Mouse (Mus musculus): Measurements from ENCODE around the gene Bap1. TPM values are rescaled to one million over a fixed set of nuclear protein-coding genes. Genes with fewer than 3 reads are reported as not detected.

Bap1 gene
- total RNA-seq, 2 experiments from 2014 or later, result 46.7 to 48.0 TPM

DNA sequence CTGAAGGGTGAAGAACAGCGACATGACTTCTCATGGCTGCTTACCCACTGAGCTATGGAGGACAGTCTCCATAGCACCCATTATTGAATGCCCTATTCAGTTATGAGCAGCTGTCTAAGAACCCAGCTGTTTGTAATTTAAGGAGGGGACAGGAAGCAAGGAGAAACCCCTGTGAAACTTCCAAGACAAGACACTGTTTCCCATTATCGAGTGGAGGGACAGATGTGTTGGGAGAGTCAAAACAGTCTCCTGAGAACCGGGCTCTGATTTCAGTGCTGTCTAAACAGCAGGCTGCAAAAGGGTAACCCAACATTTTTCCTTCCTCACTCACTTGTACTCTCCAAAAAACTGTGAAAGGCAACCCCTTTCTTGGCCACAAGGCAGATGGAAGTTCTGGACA is 10.7 kb upstream of the Bap1 start:
- peak; percentile 15 for DNase-seq
- intact Hi-C loops (cut with DNase I), result no loop called here
- TF ChIP-seq CTCF (IDR thresholded peaks at IDR 0.05), result no peak
- peak overlapping the region; percentile 8; the same call in 1 of the 2 replicates for H3K27ac ChIP-seq
- no peak overlapping the region for H3K4me3 ChIP-seq

DNA sequence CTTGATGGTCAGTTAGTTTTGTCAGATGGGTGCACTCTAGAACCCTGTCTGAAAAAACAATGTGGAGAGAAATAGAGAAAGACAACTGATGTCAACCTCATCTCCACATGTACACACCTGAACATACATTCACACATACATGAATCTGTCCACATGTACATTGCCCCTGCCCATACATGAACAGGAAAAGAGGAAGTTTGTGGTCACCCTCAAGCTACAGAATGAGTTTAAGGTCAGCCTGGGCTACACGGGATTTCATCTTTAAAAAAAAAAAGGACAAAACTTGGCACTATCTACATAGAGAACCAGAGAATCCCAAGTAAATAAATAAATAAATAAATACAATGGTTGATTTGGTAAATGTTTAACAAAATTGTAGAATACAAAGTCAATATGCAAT is 6.5 kb upstream of the Bap1 start:
- Histone ChIP-seq H3K4me3 (no peak overlapping the region), H3K27ac (no peak overlapping the region)
- no peak for DNase-seq
- intact Hi-C loops (cut with DNase I), result no loop called here
- TF ChIP-seq CTCF (IDR thresholded peaks at IDR 0.05), result no peak

DNA sequence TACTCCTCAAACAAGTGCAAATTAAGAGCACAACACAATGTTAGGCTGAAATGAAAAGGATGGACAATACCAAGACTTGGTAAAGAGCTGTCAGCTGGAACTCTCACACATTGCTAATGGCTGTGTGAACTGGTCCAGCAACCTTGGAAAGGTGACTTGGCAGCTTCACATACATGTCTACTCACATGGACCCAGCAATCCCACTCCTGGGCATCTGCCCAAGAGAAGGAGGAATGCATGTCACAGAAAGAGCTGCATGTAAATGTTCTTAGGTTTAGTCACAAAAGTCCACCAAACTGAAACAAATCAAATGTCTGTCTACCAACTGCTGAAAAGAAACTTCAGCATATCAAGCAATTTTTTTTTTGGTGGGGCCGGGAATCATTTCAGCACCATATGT is 5.3 kb upstream of the Bap1 start:
- no peak for TF ChIP-seq CTCF (IDR thresholded peaks at IDR 0.05)
- intact Hi-C loops (cut with DNase I), result no loop called here
- Histone ChIP-seq H3K27ac (no peak overlapping the region), H3K4me3 (no peak overlapping the region)
- DNase-seq, result peak; percentile 8

DNA sequence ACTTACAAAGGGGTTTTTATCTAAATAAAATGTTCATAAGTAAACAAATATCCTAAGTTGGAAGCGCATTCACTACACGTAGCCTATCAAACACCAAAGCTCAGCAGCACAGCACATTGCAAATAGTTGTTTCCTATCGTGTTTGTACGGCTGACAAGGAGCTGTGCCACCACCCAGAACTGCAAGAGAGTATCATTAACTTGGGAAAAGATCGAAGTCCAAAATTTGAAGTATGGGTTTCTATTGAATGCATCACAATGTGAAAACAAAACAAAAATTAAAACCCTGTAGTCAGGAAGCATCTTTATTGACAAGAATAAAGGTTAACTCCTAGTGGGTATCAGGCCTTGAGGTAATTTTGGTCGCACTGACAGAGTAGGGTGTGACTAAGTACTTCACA is 2.9 kb upstream of the Bap1 start:
- Histone ChIP-seq H3K27ac (no peak overlapping the region), H3K4me3 (no peak overlapping the region)
- intact Hi-C loops (cut with DNase I), result no loop called here
- no peak for TF ChIP-seq CTCF (IDR thresholded peaks at IDR 0.05)
- no peak for DNase-seq

DNA sequence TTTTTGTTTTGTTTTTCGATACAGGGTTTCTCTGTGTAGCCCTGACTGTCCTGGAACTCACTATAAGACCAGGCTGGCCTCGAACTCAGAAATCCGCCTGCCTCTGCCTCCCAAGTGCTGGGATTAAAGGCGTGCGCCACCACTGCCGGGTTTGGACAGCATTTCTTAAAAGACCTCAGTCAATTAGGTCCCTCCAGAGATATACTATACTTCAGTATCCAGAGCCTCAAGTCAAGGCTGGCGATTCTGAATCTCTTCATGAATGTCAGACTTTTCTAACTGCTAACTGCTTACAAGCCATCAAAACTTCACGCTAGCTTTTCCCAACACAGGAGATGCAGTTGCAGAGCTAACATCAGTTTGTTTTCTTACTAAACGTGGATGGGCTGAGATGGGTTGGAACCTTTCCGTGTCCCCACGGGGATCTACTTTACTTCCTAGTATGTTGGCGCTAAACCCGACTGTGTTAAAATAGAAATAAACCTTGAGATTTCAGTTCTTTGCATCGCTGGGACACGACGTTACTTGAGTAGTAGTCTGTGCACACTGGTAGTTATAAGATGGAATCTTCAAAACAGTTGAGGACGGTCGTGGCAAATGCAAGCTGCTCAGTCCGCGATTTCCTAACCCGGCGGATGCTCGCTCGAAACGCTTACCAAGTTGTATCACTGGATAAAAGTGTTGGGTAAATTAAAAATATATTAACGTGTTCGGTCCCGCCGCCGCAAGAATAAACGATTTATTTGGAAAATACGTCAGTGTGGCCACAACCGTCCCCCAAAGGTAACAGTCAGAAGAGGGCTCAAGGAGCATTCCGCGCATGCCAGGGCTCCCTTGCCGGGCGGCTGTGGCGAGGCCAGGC is 797 bp upstream of the Bap1 start:
- no peak for TF ChIP-seq CTCF (IDR thresholded peaks at IDR 0.05)
- intact Hi-C loops (cut with DNase I), result loop anchor here (5.0 to 10.0 kb wide), 4 partner anchors 43 to 244 kb away; partner anchors contain the start of genes Capn7, Eaf1, Mettl6 and Smim4
- H3K4me3 ChIP-seq, result peak overlapping the region; percentile 100
- H3K27ac ChIP-seq, result peak overlapping the region; percentile 93
- DNase-seq, result no peak

DNA sequence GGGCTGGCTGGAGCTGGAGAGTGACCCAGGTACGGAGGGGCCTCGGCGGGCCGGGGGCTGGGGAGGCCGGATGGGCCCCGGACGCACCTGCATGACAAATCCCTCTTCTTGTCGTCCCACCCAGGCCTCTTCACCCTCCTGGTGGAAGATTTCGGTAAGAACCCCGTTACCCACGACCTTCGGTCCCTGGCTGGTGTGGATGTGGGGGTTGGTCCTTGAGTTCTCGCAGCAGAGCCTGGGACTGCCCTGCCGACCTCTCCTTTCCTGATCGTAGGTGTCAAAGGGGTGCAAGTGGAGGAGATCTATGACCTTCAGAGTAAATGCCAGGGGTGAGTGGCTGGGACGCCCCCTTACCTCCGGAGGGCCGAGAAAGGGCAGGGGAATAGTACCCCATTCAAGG is 376 bp downstream of the Bap1 start:
- Histone ChIP-seq H3K4me3 (peak overlapping the region; percentile 100), H3K27ac (peak overlapping the region; percentile 93)
- intact Hi-C loops (cut with DNase I), result loop anchor here (5.0 to 10.0 kb wide), 4 partner anchors 44 to 243 kb away; partner anchors contain the start of genes Capn7, Eaf1, Mettl6 and Smim4
- DNase-seq, result no peak
- TF ChIP-seq CTCF (IDR thresholded peaks at IDR 0.05), result no peak

DNA sequence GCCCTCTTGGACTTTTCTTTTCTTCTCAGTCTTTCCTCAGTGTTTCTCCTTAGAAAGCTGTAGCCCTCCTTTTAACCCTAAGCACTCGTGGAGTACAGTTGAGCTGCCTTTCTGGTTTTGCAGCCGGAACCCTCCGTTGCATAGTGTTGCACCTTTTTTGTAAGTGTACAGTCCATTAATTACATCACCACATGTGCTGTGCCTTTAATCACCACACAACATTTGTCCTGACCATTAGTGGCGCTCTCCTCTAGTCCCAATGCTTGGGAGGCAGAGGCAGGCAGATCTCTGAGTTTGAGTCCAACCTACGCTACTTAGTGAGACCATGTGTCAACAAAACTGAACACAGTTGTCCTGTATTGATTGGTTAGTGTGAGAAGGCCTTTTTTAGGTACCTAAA is 841 bp downstream of the Bap1 start:
- no peak for TF ChIP-seq CTCF (IDR thresholded peaks at IDR 0.05)
- Histone ChIP-seq H3K4me3 (peak overlapping the region; percentile 100), H3K27ac (peak overlapping the region; percentile 93)
- DNase-seq, result no peak
- intact Hi-C loops (cut with DNase I), result loop anchor here (5.0 to 10.0 kb wide), 4 partner anchors 45 to 243 kb away; partner anchors contain the start of genes Capn7, Eaf1, Mettl6 and Smim4

DNA sequence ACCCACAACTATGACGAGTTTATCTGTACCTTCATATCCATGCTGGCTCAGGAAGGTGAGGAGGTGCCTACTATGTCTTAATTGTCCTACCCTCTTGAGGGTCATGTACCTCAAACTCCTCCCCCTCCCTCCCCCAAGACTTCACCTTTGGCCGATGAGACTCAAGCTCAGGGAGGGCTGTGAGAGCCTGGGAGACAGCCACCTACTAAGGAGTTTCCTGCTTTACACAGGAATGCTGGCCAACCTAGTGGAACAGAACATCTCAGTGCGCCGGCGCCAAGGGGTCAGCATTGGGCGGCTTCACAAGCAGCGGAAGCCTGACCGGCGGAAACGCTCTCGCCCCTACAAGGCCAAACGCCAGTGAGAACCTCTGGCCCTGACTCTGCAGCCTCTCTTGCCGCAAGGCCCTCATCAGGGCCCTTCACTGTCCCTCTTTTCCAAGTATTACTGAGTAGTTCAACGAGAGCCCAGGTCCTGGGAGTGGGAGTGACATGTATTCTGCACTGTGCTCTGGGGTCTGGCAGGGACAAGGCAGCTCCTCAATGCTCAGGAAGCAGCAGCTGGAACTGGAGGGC is 7.3 kb downstream of the Bap1 start:
- Histone ChIP-seq H3K4me3 (no peak overlapping the region), H3K27ac (no peak overlapping the region)
- intact Hi-C loops (cut with DNase I), result loop anchor here (10.0 kb wide), 1 partner anchor 236 kb away; the partner anchor contains the start of genes Eaf1 and Mettl6
- no peak for DNase-seq
- TF ChIP-seq CTCF (IDR thresholded peaks at IDR 0.05), result no peak

DNA sequence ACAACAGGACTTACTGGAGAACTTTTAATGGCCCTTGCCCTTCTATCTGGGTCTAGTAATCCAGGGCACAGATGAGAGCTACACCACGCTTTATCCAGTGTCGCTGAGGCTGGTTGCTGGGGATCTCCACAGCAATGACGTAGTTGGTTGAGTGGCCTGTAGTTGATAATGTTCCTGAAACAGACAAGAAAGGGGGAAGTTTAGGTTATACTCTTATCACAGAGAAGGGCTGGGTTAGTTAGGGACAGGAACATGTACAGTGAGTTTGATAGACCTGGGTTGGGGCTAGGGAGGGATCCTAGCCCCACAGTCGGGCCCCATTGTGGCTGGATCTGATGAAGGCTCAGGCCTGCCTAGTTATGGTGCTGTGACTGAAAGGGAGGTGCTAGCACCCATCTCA is 9.1 kb downstream of the Bap1 start:
- no peak overlapping the region for H3K4me3 ChIP-seq
- intact Hi-C loops (cut with DNase I), result no loop called here
- no peak for TF ChIP-seq CTCF (IDR thresholded peaks at IDR 0.05)
- DNase-seq, result peak; percentile 8
- no peak overlapping the region for H3K27ac ChIP-seq

DNA sequence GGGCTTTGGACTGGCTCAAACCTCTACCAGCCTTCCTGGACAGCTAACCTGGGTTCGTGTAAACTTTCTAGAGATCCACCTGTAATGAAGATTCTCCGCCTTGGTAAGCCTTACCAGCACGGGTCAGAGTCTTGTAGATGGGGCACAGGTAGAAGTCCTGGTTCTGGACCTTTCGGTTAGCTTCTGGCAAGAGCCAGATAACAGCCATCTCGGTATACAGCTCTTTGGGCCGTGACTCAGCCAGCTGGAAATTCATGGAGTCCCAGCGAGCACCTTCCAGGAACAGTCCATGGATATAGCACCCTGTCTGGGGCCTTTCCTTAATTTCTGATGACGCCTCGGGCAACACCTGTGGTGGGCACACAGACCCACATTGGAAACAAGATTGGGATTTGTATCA is 9.7 kb downstream of the Bap1 start:
- intact Hi-C loops (cut with DNase I), result no loop called here
- DNase-seq, result peak; percentile 7
- no peak for TF ChIP-seq CTCF (IDR thresholded peaks at IDR 0.05)
- Histone ChIP-seq H3K27ac (no peak overlapping the region), H3K4me3 (no peak overlapping the region)

DNA sequence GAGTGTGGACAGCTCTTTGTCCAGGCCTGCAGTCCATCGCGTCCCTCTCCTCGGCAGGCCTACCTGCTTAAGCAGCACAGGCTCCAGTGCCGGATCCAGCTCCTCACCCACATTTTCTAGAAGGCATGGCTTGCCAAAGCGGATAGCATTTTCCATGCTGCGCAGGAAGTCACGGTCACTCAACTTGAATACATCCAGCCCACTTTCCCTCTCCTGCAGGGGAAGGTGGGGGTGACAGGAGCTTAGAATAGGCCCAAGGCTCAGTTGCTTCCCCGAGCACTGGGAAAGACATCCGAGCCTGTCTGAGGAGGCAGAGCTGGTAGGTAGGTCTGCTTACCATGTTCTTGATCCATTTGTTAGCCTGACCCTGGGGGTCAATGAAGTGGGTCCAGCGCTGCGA is 16.4 kb downstream of the Bap1 start:
- no peak for TF ChIP-seq CTCF (IDR thresholded peaks at IDR 0.05)
- Histone ChIP-seq H3K27ac (no peak overlapping the region), H3K4me3 (no peak overlapping the region)
- intact Hi-C loops (cut with DNase I), result no loop called here
- no peak for DNase-seq

DNA sequence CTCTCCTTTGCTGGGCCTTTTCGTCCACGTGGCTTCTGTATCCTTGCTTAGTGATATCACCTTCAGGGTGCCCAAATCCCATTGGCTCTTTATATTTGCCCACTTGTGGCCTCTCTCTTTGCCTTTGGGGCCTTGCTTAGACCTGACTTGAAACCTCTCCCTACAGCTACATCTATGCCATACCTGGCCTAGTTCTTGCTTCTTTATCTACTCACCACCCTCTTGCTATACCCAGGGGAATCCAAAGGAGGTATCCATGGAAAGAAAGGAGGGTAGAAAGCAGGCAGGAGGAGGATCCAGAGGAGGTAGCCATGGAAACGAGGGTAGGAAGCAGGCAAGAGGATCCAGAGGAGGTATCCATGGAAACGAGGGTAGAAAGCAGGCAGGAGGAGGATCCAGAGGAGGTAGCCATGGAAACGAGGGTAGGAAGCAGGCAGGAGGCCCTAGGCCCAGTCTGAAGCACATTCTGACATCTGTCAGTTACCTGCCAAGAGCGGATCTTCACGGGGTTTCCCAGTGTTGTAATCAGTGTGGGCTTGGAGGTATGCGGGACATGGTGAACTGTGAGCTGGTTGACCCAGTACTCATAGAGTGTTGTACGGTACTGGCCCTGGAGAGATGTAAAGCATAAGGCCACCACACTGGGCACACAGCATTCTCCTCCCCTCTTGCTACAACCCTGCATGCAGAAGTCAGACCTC is 17.2 kb downstream of the Bap1 start:
- Histone ChIP-seq H3K27ac (no peak overlapping the region), H3K4me3 (no peak overlapping the region)
- TF ChIP-seq CTCF (IDR thresholded peaks at IDR 0.05), result no peak
- intact Hi-C loops (cut with DNase I), result no loop called here
- no peak for DNase-seq

Data from gastrocnemius, adult 2 months (tissue).